Mouse (Mus musculus) heart, postnatal 10 days (tissue): Measurements from ENCODE around the gene Ubl7. TPM values are rescaled to one million over a fixed set of nuclear protein-coding genes. Genes with fewer than 3 reads are reported as not detected.

Source experiments
- total RNA-seq, 2 experiments: library from RNA; stranded (reverse); gene quantifications; 2 replicates each; pipeline ENCODE4 v1.2.3; 2021

Ubl7 gene
- total RNA-seq, 2 experiments from 2014 or later: 69.4 to 81.8 TPM

Other genes with a start within 250 kb of the Ubl7 start
- gene Cyp1a2, start 227.3 kb upstream of the Ubl7 start, total RNA-seq: not detected
- not detected for gene Cyp1a1, start 223.1 kb upstream of the Ubl7 start, total RNA-seq
- 10 to 100 TPM in 1 of 2 experiments, 1 to 10 TPM in 1; 8.2 to 10.3 TPM for gene Edc3, start 202.4 kb upstream of the Ubl7 start, total RNA-seq
- gene Clk3, start 145.1 kb upstream of the Ubl7 start, total RNA-seq: 10 to 100 TPM; 35.2 to 37.9 TPM
- 1 to 10 TPM; 4.4 to 7.0 TPM for gene Arid3b, start 74.2 kb upstream of the Ubl7 start, total RNA-seq
- gene Sema7a, start 29.1 kb downstream of the Ubl7 start, total RNA-seq: 10 to 100 TPM; 45.2 to 48.3 TPM
- gene Cyp11a1, start 95.4 kb downstream of the Ubl7 start, total RNA-seq: under 1 TPM; 0.35 to 0.50 TPM
- under 1 TPM; 0.12 to 0.20 TPM for gene Stra6, start 152.8 kb downstream of the Ubl7 start, total RNA-seq
- gene Ccdc33, start 207.8 kb downstream of the Ubl7 start, total RNA-seq: not detected